Mouse (Mus musculus) left cerebral cortex, postnatal 36 days (tissue): Measurements from ENCODE around the gene Trib2. TPM values are rescaled to one million over a fixed set of nuclear protein-coding genes. Genes with fewer than 3 reads are reported as not detected.

Source experiments
- DNase-seq, 2 experiments: peaks; one replicate each; pipeline ENCODE4 v3.0.0; 2021 to 2022; ENCODE audit warnings: low spot score in 2 of 2, mixed read lengths in 1 of 2
- intact Hi-C: fragments of 180-260 bp; cut with DNase I; formaldehyde crosslinking; loops from one replicate; pipeline ENCODE4 v1.15.1; 2025
- microRNA-seq: library from miRNA; unstranded; fragments of <30 nt; microRNA quantifications from one replicate; pipeline ENCODE4 v1.2.0, GENCODE M21; 2022
- total RNA-seq, 2 experiments: library from RNA; stranded (reverse); gene quantifications; 2 replicates each; pipeline ENCODE4 v1.2.3; 2021

Trib2 gene
- total RNA-seq, 2 experiments from 2014 or later = 34.8 to 41.5 TPM

DNA sequence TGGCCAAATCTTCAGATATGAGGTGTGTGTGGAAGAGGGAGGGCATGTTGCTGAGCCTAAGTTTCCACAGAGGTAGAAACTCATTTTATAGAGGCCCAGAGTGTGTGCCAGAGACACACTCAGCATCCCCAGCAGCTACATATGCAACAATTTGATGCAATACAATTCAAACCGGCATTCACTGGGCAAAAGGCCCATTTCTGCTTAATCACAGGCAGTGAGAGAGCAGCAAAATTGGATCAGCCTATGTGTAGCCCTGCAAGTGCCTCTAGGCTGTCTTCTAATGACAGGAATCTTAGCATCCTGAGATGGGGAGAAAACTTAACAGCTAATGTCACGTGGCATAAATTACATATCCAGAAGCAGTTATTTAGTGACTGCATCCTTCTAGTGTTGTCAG is 26.5 kb downstream of the Trib2 start:
- intact Hi-C loops = no loop called here
- no peak for DNase-seq

DNA sequence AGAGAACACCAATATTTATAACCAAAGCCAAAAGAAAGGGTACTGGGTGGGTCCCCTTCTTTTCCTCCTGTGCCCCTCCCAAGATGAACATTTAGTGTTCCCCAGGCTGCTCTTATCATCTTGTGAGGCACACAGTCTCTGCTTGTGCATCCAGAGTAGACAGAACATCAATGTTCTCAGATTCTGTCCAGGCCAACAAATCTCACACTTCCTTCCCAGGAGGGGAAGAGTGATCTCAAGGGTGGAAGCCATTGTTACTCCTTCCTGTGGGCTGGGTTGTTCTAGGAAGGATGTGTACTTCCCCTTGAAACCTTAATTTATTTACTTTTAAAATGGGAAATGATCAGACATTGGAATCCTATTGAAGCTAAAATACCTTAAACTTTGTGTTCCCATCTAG is 39.7 kb downstream of the Trib2 start:
- intact Hi-C loops = no loop called here
- DNase-seq = no peak

- DNase-seq = no peak
- intact Hi-C loops = no loop called here
These were observed 45.0 kb downstream of the Trib2 start for GRCm38 (mm10) chr12:15771686-15772085.

- DNase-seq = no peak
- intact Hi-C loops = no loop called here
These were observed 48.2 kb downstream of the Trib2 start for GRCm38 (mm10) chr12:15768536-15768935.

DNA sequence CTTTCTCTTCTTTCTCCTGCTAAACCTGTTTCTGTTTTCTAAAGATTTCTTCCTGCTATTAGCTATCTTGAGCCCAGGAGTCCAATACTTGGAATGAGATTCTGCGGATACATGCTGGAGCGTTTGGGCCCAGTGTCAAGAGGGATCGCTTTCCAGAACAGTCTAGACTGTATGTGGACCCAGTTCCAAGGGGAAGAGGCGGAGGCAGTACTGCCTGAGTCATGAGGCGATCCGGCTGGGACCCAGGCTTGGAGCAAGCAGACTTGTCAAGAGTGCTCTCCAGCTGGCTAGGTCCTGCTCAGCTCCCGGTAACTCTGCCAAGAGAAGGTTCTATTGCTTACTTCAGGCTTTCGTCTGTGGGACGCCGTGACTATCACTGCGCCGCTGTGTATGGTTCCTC is 50.7 kb downstream of the Trib2 start:
- peak; percentile 34 to 42 for DNase-seq
- intact Hi-C loops = no loop called here

- no peak for DNase-seq
- intact Hi-C loops = no loop called here
These were observed 51.5 kb downstream of the Trib2 start for GRCm38 (mm10) chr12:15765238-15765637.

GRCm38 (mm10) chr12:15761453-15762116 is 55.1 kb downstream of the Trib2 start:
- peak; percentile 87 to 88 for DNase-seq
- intact Hi-C loops = loop anchor here (5.0 kb wide), 1 partner anchor 51 kb away; no protein-coding TSS in a partner anchor

- intact Hi-C loops = loop anchor here (5.0 kb wide), 1 partner anchor 52 kb away; no protein-coding TSS in a partner anchor
- peak in 1 of 2 experiments; percentile 35 for DNase-seq
These were observed 56.0 kb downstream of the Trib2 start for GRCm38 (mm10) chr12:15760684-15761083.

GRCm38 (mm10) chr12:15758866-15759265 is 57.9 kb downstream of the Trib2 start:
- peak; percentile 70 to 82 for DNase-seq
- intact Hi-C loops = no loop called here

DNA sequence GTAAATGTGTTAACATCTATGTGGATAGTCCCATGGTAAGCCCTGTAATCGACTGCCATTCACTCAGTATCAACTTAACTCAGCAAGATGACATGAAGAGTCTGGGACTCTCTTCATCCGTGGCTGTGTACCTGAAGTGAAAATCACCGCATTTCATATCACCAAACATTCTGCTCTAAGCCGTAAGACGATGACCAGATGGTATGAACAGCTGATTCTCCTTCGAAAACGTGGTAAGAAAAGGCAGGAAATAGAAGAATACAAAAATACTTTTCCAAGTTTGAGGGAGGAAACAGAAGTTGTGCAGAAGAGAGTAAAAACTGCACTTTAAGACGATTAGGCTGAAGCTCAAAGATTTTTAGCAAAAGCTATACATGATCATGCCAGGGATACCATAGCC is 59.4 kb downstream of the Trib2 start:
- peak; percentile 13 to 22 for DNase-seq
- intact Hi-C loops = no loop called here

DNA sequence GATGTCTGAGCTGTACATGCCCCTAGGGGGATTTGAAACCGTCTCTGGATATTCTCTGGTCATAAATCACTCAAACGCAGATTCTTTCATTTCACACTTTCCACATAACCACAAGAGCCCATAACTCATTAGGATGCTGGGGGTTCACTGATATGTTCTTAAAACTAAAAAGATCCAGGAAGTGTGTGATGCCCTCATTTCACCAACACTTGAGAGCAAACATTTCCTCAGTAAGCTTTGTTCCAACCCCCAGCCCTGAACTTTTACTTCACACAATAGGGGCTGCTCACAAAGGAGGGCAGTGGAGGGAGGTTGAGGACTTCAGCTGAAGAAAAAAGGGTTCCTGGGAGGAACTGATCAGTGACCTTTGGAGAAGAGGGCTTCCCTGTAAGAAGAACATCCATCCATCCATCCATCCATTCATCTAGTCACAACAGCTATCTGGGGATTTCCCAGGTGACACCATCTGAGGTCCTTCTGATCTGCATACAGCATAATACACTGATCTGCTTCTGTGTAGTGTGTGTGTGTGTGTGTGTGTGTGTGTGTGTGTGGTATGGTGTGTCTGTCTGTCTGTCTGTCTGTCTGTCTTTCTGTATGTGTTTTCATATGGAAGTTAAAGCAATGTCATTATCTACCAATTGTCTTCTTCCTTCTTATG is 61.6 kb downstream of the Trib2 start:
- no peak for DNase-seq
- intact Hi-C loops = no loop called here

GRCm38 (mm10) chr12:15754602-15755001 is 62.1 kb downstream of the Trib2 start:
- no peak for DNase-seq
- intact Hi-C loops = no loop called here

DNA sequence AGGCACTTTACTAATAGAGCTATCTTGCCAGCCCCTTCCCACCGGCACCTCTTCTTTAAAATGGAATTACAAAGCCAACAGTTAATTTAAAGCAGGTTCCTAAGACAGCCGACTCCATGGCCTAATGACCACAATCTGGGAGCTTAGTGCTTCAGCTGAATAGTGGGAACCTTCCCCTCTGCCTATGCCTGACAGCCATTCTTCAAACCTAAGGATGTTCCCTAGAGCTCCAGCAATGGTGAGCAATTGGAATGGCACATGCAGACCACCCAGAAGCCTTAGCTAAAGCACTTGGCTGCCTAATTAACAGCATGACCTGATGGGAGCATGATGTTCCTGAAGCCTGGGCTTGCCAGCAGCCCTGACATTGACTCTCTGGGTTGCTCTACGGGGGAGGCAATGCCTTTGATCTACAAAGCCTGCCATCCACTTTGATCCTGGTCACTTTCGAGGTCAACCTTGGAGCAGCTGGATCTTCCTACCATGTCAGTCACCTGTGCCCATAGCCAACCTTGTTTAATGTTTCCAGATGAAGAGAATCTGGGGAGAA is 67.0 kb downstream of the Trib2 start:
- DNase-seq = no peak
- intact Hi-C loops = no loop called here

GRCm38 (mm10) chr12:15745752-15746151 is 71.0 kb downstream of the Trib2 start:
- intact Hi-C loops = no loop called here
- no peak for DNase-seq

Small RNA genes within 50 kb of the gene (microRNA-seq; reads per million reads assigned to microRNA genes)
- not detected for gene Mir6387
